Mouse (Mus musculus) lung, postnatal 0 days (tissue): ENCODE results near the gene Tbc1d13.
A peak's percentile ranks its signal among the peaks of the same experiment; 100 is the strongest.

ENCODE experiments used
- CTCF ChIP-seq: IDR thresholded peaks from 2 replicates; pipeline ENCODE4 v1.5.1; 2016; ENCODE audit warnings: antibody characterized with exemption, mild to moderate bottlenecking
- EP300 ChIP-seq: IDR thresholded peaks from 2 replicates; pipeline ENCODE4 v1.6.1; 2016; ENCODE audit warnings: antibody characterized with exemption, mild to moderate bottlenecking, control low read depth

DNA sequence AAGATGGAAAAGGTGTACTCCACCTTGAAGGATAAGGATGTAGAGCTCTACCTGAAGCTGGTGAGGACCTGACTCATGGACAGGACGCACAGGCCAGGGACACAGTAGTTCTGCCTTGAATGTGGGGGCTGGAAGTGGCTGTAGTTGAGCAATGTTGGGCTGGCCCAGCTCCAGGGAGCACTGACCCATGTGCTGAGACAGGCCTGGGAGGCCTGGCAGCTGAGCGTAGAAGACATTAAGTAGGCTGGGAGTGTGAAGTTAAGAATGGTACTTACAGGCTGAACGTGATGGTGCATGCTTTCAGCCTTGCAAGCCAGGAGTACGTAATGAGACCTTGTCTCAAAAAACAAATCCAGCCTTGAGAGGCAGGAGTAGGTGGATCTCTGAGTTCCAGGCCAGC, 13.9 kb downstream of the Tbc1d13 start:
- TF ChIP-seq CTCF, result no peak
- TF ChIP-seq EP300, result peak; percentile 44; the same call in 1 of the 2 replicates
